Mouse (Mus musculus) liver, embryonic 13.5 days (tissue): ENCODE measurements around the gene Zfp804b. TPM values are rescaled to one million over a fixed set of nuclear protein-coding genes. Genes with fewer than 3 reads are reported as not detected.

Experiments
- ATAC-seq: fragments of 200-750 bp; cut with Nextera tagmentation; 2 replicates; pipeline ENCODE4 v1.8.0; 2017; ENCODE audit warnings: low read depth, mild to moderate bottlenecking, moderate number of reproducible peaks, moderate library complexity
- DNase-seq: peaks from one replicate; pipeline ENCODE4 v3.0.0; 2022
- H3K27ac ChIP-seq: fragments of 300-500 bp; sonication (generic); 2 replicates; pipeline ENCODE4 v1.5.1; 2015; ENCODE audit warnings: moderate library complexity, mild to moderate bottlenecking, inconsistent platforms
- H3K27me3 ChIP-seq: fragments of 300-500 bp; sonication (generic); 2 replicates; pipeline ENCODE4 v1.6.1; 2015; ENCODE audit warnings: mild to moderate bottlenecking, inconsistent platforms
- H3K36me3 ChIP-seq: fragments of 300-500 bp; sonication (generic); 2 replicates; pipeline ENCODE4 v1.6.1; 2015; ENCODE audit warnings: mild to moderate bottlenecking, inconsistent platforms
- H3K4me1 ChIP-seq: fragments of 300-500 bp; sonication (generic); replicated peaks from 2 replicates; pipeline ENCODE4 v1.6.1; 2015; ENCODE audit warnings: inconsistent platforms
- H3K4me2 ChIP-seq: fragments of 300-500 bp; sonication (generic); 2 replicates; pipeline ENCODE4 v1.6.1; 2015; ENCODE audit warnings: inconsistent platforms, mild to moderate bottlenecking, moderate library complexity
- H3K4me3 ChIP-seq: fragments of 300-500 bp; sonication (generic); replicated peaks from 2 replicates; pipeline ENCODE4 v1.5.1; 2015; ENCODE audit warnings: mild to moderate bottlenecking, inconsistent platforms
- H3K9ac ChIP-seq: fragments of 300-500 bp; sonication (generic); 2 replicates; pipeline ENCODE4 v1.6.1; 2015; ENCODE audit warnings: mild to moderate bottlenecking, inconsistent platforms
- H3K9me3 ChIP-seq: fragments of 300-500 bp; sonication (generic); replicated peaks from 2 replicates; pipeline ENCODE4 v1.6.1; 2016; ENCODE audit warnings: inconsistent platforms
- WGBS: fragments of 180-500 bp; shearing (Covaris S2); methylation state at CpG from one replicate; pipeline ENCODE4 v1.1.7; 2015; ENCODE audit not compliant: insufficient replicate concordance; 5-methylcytosine and 5-hydroxymethylcytosine counted together
- polyA plus RNA-seq: library from polyadenylated mRNA; unstranded; fragments of >200 nt; fragmentation: Nextera tagmentation; extraction: Ambion mirVana; gene quantifications from 2 replicates; pipeline ENCODE4 v1.2.1, GENCODE M21; 2015

The Zfp804b gene
- polyA plus RNA-seq, 1 experiment from 2014 or later: 0.03 TPM

DNA sequence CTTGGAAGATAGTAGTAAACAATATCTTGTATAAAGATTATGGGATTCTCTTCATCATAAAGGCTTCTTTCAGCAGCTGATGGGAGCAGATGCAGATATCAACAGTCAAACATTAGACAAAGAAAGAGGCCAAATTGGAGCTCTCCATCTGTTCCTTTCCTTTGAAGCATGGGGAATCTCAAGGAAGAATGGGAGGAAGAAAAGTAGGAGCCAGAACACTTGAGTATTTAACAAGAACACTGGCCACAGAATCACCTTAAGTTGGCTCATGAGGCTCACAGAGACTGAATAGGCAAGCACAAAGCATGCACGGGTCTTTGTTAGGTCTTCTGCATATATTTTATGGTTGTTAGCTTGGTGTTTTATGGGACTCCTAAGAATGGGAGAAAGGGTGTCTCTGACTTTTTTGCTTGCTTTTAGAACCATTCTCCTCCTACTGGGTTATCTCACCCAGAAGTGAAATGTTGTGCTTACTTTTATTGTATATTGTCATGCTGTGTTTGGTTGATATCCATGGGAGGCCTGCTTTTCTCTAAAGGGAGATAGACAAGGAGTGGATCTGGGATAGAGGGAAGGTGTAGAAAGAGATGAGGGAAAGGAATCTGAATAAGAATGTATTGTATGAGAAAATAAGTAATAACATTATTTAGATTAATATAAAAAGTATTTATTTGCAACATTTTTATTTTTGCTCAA is 270.5 kb downstream of the Zfp804b start:
- WGBS: 75% methylated on average over 1 of the region's 1 CpGs
- no peaks in the 10 kb centered on the region for H3K4me1 ChIP-seq
- ATAC-seq (no peak), DNase-seq (no peak)
- H3K27ac ChIP-seq: no peak overlapping the region
- H3K4me2 ChIP-seq: no peak overlapping the region
- H3K27me3 ChIP-seq: no peaks in the 10 kb centered on the region
- no peaks in the 10 kb centered on the region for H3K9me3 ChIP-seq
- H3K36me3 ChIP-seq: no peaks in the 10 kb centered on the region
- H3K9ac ChIP-seq: no peak overlapping the region
- H3K4me3 ChIP-seq: no peak overlapping the region

DNA sequence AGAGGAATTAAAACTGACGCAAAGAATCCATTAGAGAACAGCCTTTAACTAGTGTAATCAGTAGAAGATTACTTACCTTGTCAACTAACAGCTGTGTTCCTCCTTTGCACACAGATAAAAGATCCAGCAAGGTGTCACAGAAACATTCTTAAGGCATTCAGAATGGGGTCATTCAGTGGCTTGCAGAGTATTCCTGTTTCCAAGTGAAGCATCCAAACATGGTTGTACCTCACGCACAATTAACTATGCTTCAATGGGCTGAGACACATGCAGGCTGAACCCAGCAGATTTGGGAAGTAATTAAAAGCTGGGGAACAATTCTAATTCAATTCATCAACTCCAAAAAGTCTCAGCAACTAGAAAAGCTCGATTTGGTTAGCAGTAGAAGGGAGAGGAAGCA is 337.1 kb downstream of the Zfp804b start:
- ATAC-seq: no peak
- Histone ChIP-seq H3K27me3 (no peaks in the 10 kb centered on the region), H3K4me2 (no peak overlapping the region), H3K4me1 (no peaks in the 10 kb centered on the region), H3K9ac (no peak overlapping the region), H3K9me3 (no peaks in the 10 kb centered on the region), H3K4me3 (no peak overlapping the region), H3K36me3 (no peaks in the 10 kb centered on the region), H3K27ac (no peak overlapping the region)
- WGBS: 47% methylated on average over 3 of the region's 3 CpGs
- DNase-seq: no peak

DNA sequence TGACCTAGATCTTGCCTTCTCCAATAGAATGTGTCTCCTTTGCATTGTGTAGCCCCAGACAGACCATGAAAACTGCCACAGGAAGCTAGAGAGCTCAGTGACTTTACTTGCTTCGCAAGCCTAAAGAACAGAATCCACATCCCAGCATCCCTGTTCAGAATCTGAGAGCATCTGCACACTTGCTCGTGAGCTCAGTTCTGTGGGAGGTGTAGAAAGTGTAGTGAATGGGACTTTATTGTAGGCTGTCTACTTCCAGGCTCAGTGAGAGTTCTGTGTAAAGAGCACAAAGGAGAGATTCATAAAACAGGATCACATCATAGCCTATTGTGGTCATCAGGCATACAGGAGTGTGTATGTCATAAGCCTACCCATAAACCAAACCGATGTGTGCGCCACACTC is 360.6 kb downstream of the Zfp804b start:
- H3K27me3 ChIP-seq: no peaks in the 10 kb centered on the region
- no peak overlapping the region for H3K4me3 ChIP-seq
- ATAC-seq (no peak), DNase-seq (no peak)
- H3K27ac ChIP-seq: no peak overlapping the region
- WGBS: 59% methylated on average over 4 of the region's 4 CpGs
- H3K9ac ChIP-seq: no peak overlapping the region
- H3K4me2 ChIP-seq: no peak overlapping the region
- no peaks in the 10 kb centered on the region for H3K9me3 ChIP-seq
- H3K36me3 ChIP-seq: no peaks in the 10 kb centered on the region
- no peaks in the 10 kb centered on the region for H3K4me1 ChIP-seq

DNA sequence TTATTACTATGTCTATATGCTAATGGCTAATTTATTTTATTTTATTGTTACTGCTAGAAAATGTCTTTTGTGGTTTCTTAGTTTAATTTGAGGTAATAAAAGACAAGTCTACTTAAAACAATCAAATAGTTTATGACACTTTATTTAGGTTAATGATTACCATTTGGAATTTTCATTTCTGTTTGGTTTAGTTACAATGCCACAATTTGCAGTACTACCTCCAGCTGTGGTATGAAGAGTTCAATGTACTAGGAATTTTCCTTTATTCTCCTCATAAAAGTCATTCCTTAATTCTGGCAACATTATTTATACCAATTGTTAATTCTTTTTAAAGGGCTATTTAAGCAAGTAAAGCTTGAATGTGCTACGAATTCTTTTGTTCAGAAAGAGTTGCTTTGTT is 409.7 kb downstream of the Zfp804b start:
- Histone ChIP-seq H3K27ac (no peak overlapping the region), H3K9ac (no peak overlapping the region), H3K36me3 (no peaks in the 10 kb centered on the region), H3K4me2 (no peak overlapping the region), H3K9me3 (no peaks in the 10 kb centered on the region), H3K4me1 (no peaks in the 10 kb centered on the region), H3K27me3 (no peaks in the 10 kb centered on the region), H3K4me3 (no peak overlapping the region)
- no peak for ATAC-seq
- WGBS: 64% methylated on average over 1 of the region's 1 CpGs
- DNase-seq: no peak

DNA sequence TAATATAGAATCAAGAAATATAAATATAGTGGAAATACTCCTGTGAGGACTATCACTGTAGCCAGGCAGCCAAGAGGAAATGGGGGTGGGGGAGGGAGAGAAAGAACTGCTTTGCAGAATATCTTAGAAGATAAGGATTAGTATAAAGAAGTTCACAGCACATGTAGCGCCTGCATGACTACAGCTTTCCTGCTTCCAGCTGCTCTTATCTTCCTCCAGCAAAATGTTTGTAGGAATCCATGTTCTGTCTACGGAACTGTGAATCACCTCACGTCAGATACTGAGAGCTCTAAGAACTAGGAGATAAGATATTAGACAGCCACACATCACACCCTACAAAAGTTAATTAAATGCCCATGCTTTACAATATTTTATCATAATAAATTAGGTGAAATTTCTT is 433.3 kb downstream of the Zfp804b start:
- no peak overlapping the region for H3K4me2 ChIP-seq
- WGBS: 45% methylated on average over 3 of the region's 3 CpGs
- ATAC-seq (no peak), DNase-seq (no peak)
- no peaks in the 10 kb centered on the region for H3K27me3 ChIP-seq
- H3K9me3 ChIP-seq: no peaks in the 10 kb centered on the region
- no peak overlapping the region for H3K9ac ChIP-seq
- H3K27ac ChIP-seq: no peak overlapping the region
- H3K36me3 ChIP-seq: no peaks in the 10 kb centered on the region
- no peaks in the 10 kb centered on the region for H3K4me1 ChIP-seq
- H3K4me3 ChIP-seq: no peak overlapping the region

DNA sequence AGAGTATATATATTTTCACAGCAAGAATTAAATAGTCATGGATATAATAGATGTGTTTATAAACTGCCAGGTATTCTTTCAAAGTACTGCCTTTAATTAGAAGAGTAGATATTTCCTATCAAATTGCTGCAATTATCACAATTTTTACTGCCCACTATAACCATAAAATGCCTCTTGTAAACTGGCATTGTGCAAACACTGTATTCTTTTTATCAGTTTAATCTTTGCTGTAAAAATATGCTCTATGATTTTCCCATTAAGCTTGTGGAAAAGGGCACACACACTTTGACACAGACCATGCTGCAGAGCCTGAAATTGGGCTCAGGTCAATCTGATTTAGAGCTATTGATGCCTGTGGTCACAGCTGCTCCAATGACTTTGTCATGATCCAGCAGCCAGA is 463.2 kb downstream of the Zfp804b start:
- DNase-seq: no peak
- no peaks in the 10 kb centered on the region for H3K9me3 ChIP-seq
- H3K27me3 ChIP-seq: no peaks in the 10 kb centered on the region
- ATAC-seq: no peak
- no peak overlapping the region for H3K4me2 ChIP-seq
- no peak overlapping the region for H3K27ac ChIP-seq
- no peak overlapping the region for H3K4me3 ChIP-seq
- H3K36me3 ChIP-seq: no peaks in the 10 kb centered on the region
- H3K9ac ChIP-seq: no peak overlapping the region
- no peaks in the 10 kb centered on the region for H3K4me1 ChIP-seq

DNA sequence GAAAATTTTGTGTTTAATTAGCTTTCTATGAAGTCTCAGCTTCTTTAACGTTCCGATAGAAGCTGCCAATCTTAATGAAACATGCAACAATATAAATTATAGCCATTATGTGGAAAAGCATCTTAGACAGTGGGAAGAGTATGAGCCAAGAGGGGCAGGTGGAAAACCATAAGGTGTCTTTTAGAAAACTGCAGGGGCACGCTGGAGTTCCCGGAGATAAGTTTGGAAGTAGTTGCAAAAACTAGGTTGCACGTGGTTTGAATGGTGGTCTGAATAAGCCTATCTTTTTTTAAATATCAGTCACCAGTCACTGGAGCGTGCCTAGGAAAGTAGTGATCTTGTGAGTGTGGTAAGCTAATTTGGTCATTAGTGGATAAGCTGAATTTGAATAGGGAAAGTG is 473.0 kb downstream of the Zfp804b start:
- ATAC-seq: no peak
- 65% methylated on average over 6 of the region's 6 CpGs for WGBS
- Histone ChIP-seq H3K4me2 (no peak overlapping the region), H3K9me3 (no peaks in the 10 kb centered on the region), H3K9ac (no peak overlapping the region), H3K4me1 (no peaks in the 10 kb centered on the region), H3K4me3 (no peak overlapping the region), H3K27ac (no peak overlapping the region), H3K27me3 (no peaks in the 10 kb centered on the region), H3K36me3 (no peaks in the 10 kb centered on the region)
- DNase-seq: no peak

DNA sequence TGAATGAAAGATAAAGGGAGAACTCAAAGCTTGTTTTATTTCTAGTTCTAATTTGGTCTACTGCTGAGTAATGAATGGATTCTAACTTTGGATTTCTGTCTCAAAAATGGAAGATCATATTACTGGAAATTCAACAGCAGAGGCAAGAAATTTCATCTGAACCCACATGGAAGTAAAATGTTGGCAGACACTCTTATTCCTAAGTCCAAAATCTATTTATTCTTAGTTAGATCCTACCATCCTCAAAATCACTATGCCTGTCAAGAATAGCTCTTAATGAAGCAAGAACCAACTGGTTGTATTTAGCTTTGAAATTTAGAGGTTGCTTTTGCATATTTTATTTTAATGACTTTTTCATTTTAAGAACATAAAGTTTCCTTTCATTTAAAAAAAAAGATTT is 473.6 kb downstream of the Zfp804b start:
- Histone ChIP-seq H3K36me3 (no peaks in the 10 kb centered on the region), H3K27ac (no peak overlapping the region), H3K4me3 (no peak overlapping the region), H3K4me2 (no peak overlapping the region), H3K4me1 (no peaks in the 10 kb centered on the region), H3K27me3 (no peaks in the 10 kb centered on the region), H3K9ac (no peak overlapping the region), H3K9me3 (no peaks in the 10 kb centered on the region)
- DNase-seq: no peak
- no peak for ATAC-seq

DNA sequence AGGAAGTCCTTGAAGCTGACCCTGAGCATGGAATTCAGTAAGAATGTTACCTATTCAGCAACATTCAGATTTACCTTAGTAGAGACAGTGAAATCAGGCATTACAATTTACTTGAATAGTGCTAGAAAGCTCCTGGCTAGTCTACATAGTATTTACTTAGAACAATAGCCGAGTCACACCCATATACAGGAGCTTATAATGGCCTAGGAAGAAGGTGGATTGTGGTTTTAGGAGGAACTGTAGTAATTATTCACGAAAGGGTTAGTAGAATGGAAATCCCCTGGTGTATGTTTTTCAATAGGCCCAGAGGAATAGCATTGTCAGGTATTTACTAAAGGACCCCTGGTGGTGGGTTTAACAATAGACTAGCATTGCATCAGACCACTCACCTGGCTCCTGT is 549.2 kb downstream of the Zfp804b start:
- Histone ChIP-seq H3K27me3 (no peaks in the 10 kb centered on the region), H3K4me3 (no peak overlapping the region), H3K9me3 (no peaks in the 10 kb centered on the region), H3K9ac (no peak overlapping the region), H3K36me3 (no peaks in the 10 kb centered on the region), H3K4me2 (no peak overlapping the region), H3K4me1 (no peaks in the 10 kb centered on the region), H3K27ac (no peak overlapping the region)
- DNase-seq (no peak), ATAC-seq (no peak)
- 35% methylated on average over 2 of the region's 2 CpGs for WGBS

DNA sequence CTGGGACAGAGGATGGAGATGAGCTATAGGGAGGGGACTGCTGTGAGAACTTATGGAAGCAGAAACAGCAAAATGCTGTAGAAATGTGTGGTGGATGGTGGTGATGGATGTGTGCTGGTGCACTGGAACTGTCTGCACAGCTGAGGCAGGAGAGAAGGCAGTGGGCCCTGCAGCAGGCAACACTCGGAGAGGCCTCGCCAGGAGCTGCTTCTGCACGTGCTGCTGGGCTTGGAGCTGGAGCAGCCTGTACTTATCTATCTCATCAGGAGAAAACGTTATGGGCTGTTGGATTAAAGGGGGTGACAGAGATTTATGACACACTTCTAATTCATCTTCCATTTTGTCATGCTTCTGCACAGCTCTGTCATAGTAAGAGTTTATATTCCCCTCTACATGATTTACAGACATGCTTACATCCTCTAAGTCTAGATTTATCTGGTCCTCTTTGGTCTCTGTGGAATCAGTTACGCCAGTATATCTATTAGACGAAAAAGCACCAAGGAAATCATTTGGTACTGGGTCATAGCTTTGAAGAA is 575.1 kb downstream of the Zfp804b start:
- no peaks in the 10 kb centered on the region for H3K9me3 ChIP-seq
- H3K4me3 ChIP-seq: no peak overlapping the region
- ATAC-seq: no peak
- H3K4me2 ChIP-seq: no peak overlapping the region
- WGBS: 50% methylated on average over 6 of the region's 6 CpGs
- no peaks in the 10 kb centered on the region for H3K36me3 ChIP-seq
- H3K9ac ChIP-seq: no peak overlapping the region
- H3K27me3 ChIP-seq: no peaks in the 10 kb centered on the region
- no peak overlapping the region for H3K27ac ChIP-seq
- no peaks in the 10 kb centered on the region for H3K4me1 ChIP-seq
- no peak for DNase-seq
